Mouse (Mus musculus) hindbrain, embryonic 10.5 days (tissue): ENCODE results near the gene P2ry14. TPM values are rescaled to one million over a fixed set of nuclear protein-coding genes. Genes with fewer than 3 reads are reported as not detected.
"Not testable (repeated sequence)": the region's sequence is repeated elsewhere in the genome, so short reads cannot be mapped to it uniquely, and the experiment has no call there.

ENCODE experiments used
- DNase-seq: peaks from one replicate; pipeline ENCODE4 v3.0.0-alpha.2; 2017; ENCODE audit warnings: low spot score
- H3K27ac ChIP-seq: fragments of 300-500 bp; sonication (generic); 2 replicates; pipeline ENCODE4 v1.5.1; 2016; ENCODE audit warnings: mild to moderate bottlenecking, moderate library complexity
- H3K27me3 ChIP-seq: fragments of 300-500 bp; sonication (generic); 2 replicates; pipeline ENCODE4 v1.6.1; 2016; ENCODE audit warnings: mild to moderate bottlenecking; ENCODE audit not compliant: poor library complexity, insufficient read depth, severe bottlenecking
- H3K36me3 ChIP-seq: fragments of 300-500 bp; sonication (generic); 2 replicates; pipeline ENCODE4 v1.6.1; 2016; ENCODE audit warnings: mild to moderate bottlenecking, moderate library complexity
- H3K4me1 ChIP-seq: fragments of 300-500 bp; sonication (generic); replicated peaks from 2 replicates; pipeline ENCODE4 v1.6.1; 2016; ENCODE audit warnings: mild to moderate bottlenecking
- H3K4me3 ChIP-seq: fragments of 300-500 bp; sonication (generic); 2 replicates; pipeline ENCODE4 v1.5.1; 2016; ENCODE audit warnings: mild to moderate bottlenecking, moderate library complexity
- H3K9me3 ChIP-seq: fragments of 300-500 bp; sonication (generic); 2 replicates; pipeline ENCODE4 v1.6.1; 2016; ENCODE audit warnings: mild to moderate bottlenecking, moderate library complexity
- WGBS: fragments of 180-500 bp; shearing (Covaris S2); methylation state at CpG from one replicate; pipeline ENCODE4 v1.1.7; 2016; 5-methylcytosine and 5-hydroxymethylcytosine counted together
- polyA plus RNA-seq: library from polyadenylated mRNA; unstranded; fragments of >200 nt; fragmentation: Nextera tagmentation; extraction: Ambion mirVana; gene quantifications from 2 replicates; pipeline ENCODE4 v1.2.1, GENCODE M21; 2016

P2ry14 gene
- polyA plus RNA-seq, 1 experiment from 2014 or later, result 1.9 TPM

DNA sequence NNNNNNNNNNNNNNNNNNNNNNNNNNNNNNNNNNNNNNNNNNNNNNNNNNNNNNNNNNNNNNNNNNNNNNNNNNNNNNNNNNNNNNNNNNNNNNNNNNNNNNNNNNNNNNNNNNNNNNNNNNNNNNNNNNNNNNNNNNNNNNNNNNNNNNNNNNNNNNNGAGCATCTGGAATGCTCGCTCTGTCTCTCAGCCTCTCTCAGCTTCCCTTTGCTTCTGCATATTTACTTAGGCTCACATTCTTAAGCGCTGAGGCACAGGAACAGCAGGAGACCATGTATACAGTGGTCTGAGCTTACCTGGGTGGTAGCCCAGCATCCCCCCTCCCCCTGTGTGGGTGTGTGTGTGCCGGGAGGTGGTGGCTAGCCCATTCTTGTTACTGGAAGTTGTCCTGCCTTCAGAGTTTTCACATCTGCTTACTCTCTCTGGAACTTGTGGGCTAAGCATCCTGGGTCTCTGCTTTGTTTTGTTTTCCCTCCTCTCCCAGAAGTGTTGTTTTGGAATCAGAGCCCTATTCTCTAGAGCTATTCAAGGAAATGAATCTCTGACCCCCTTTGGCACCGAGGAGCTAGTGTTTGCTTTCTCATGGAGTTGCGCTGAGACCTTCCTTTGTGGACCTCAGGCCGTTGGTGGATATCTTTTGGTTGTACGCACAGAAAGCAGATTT is 32.2 kb downstream of the P2ry14 start:
- H3K4me3 ChIP-seq, result no peak overlapping the region
- no peak overlapping the region for H3K27ac ChIP-seq
- peaks cover 25% of the 10 kb centered on the region for H3K4me1 ChIP-seq
- WGBS, result 22% methylated on average over 7 of the region's 7 CpGs
- peak; percentile 28 for DNase-seq
- no peaks in the 10 kb centered on the region for H3K27me3 ChIP-seq
- no peaks in the 10 kb centered on the region for H3K9me3 ChIP-seq
- H3K36me3 ChIP-seq, result no peaks in the 10 kb centered on the region

DNA sequence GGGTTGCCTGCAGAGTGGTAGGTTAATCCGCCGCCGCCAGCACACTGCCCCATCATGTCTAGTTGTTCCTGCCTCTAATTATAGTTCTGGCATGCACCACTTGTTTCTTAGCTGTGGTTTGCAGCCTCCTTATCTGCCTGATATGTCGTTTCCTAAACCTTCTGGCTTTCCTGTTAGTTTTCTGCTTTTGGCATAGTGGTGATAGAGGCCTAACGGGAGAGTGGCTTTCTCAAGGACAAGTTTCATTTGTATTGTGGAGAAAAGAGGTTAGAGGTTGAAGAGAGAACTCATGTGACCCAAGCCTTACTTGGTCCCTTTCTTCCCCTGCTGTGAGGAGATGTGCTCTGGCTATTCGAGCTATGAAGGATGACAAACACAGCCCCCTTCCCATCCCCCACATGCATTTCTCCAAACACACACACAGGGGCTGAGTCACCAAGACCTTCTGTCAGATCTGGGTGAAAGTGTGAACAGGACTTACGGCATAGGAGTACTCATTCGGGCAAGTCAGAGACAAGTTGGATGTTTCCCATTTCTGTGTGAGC is 39.4 kb downstream of the P2ry14 start:
- WGBS, result 87% methylated on average over 8 of the region's 8 CpGs
- Histone ChIP-seq H3K4me3 (no peak overlapping the region), H3K9me3 (no peaks in the 10 kb centered on the region), H3K27ac (no peak overlapping the region), H3K36me3 (peaks cover 7% of the 10 kb centered on the region), H3K4me1 (no peaks in the 10 kb centered on the region), H3K27me3 (no peaks in the 10 kb centered on the region)
- no peak for DNase-seq

DNA sequence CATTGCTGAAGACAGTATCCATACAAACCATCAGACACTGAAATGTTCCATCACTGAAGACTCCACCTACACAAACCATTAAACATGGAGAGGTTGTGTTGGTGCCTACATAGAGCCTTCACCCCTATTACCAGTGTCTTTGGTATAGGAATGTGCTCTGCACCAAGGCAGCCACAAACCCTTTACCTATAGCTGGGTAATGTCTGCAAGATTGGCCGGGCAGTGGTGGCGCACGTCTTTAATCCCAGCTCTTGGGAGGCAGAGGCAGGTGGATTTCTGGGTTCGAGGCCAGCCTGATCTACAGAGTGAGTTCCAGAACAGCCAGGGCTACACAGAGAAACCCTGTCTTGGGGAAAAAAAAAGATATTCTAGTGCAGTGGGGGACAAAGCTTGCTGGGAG is 40.1 kb downstream of the P2ry14 start:
- H3K9me3 ChIP-seq, H3K27me3 ChIP-seq, DNase-seq, H3K36me3 ChIP-seq, H3K4me3 ChIP-seq, H3K4me1 ChIP-seq, H3K27ac ChIP-seq: not testable (repeated sequence)
- WGBS, result 96% methylated on average over 4 of the region's 4 CpGs

DNA sequence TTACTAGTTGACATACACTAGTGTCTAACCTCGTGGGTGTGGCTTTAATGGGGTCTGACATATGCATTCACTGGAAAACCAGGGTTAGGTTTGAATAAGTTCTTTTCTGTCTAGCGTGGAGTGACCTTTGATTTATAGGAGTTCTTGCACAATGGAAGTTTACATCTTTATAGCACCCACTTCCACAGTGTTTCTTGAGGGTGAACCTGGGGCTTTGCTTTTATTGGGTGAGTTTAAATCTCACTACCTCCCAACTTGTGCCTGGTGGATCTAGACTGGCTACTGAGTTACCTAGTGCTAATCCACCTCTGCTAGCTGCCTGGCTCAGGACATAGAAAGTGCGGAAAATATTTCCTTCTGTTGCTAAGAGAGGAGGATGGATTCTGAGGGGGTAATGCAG is 41.5 kb downstream of the P2ry14 start:
- Histone ChIP-seq H3K27ac (no peak overlapping the region), H3K27me3 (no peaks in the 10 kb centered on the region), H3K9me3 (no peaks in the 10 kb centered on the region), H3K36me3 (peaks cover 7% of the 10 kb centered on the region), H3K4me1 (no peaks in the 10 kb centered on the region), H3K4me3 (no peak overlapping the region)
- 85% methylated on average over 3 of the region's 3 CpGs for WGBS
- no peak for DNase-seq

DNA sequence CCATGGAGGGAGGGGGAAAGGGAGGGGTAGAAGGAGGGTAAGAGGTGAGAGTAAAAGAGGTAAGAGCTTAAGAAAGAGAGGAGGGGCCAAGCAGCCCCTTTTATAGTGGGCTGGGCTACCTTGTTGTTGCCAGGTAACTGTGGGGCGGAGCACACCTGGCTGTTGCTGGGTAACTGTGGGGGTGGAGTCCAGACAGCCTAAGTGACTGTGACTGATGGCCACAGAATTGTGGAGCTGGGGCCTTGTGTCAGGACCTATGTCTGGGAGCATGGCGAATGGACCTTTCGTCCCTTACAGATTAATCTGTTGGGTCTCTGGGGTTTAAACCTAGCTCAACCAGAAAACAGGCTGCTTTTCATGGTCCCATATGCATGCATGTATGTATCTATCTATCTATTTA is 43.6 kb downstream of the P2ry14 start:
- whole genome bisulfite sequencing, result 93% methylated on average over 3 of the region's 3 CpGs

DNA sequence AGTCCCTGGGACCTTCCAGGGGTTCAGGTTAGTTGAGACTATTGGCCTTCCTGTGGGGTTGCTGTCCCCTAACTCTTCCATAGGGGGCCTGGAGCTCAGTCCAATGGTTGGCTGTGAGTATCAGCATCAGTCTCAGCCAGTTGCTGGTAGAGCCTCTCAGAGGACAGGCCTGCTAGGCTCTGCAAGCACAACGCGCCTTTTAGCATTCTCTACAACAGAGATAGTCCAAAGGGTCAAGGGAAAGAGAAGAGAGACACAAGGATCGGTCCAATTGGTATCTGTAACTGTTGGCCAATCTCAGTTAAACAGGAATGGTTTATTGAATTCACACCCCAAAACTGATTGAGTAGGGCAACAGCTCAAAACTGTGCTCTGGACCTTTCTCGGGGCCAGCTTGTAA is 46.0 kb downstream of the P2ry14 start:
- Histone ChIP-seq H3K27ac (no peak overlapping the region), H3K27me3 (no peaks in the 10 kb centered on the region), H3K9me3 (no peaks in the 10 kb centered on the region), H3K4me3 (no peak overlapping the region), H3K4me1 (no peaks in the 10 kb centered on the region), H3K36me3 (no peaks in the 10 kb centered on the region)
- DNase-seq, result no peak
- 96% methylated on average over 4 of the region's 4 CpGs for WGBS

More for the DNA sequence above, 43.6 kb downstream of the P2ry14 start:
- not testable (repeated sequence) for H3K9me3 ChIP-seq, H3K27ac ChIP-seq, H3K27me3 ChIP-seq, H3K4me1 ChIP-seq, DNase-seq, H3K36me3 ChIP-seq, H3K4me3 ChIP-seq

DNA sequence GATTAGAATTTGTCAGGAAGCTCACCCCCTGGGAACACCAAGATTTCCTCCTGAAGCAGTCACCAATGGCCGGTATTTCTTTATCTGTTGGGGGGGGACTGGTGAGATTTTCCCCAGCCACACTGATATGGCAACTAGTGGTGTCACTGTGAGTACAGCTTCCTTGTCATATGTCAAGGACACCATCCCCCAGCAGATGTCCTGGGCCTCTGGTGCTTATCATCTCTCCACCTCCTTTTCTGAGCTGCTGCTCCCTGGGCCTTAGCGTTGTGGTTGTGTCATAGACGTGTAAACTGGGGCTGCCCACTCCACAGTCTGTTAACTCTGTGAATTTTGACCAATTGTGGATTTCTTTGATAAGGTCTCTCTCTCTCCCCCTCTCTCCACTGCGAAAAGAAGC is 49.0 kb downstream of the P2ry14 start:
- no peak for DNase-seq
- no peaks in the 10 kb centered on the region for H3K9me3 ChIP-seq
- H3K27ac ChIP-seq, result no peak overlapping the region
- WGBS, result 84% methylated on average over 4 of the region's 4 CpGs
- no peak overlapping the region for H3K4me3 ChIP-seq
- H3K4me1 ChIP-seq, result no peaks in the 10 kb centered on the region
- no peaks in the 10 kb centered on the region for H3K27me3 ChIP-seq
- no peaks in the 10 kb centered on the region for H3K36me3 ChIP-seq

DNA sequence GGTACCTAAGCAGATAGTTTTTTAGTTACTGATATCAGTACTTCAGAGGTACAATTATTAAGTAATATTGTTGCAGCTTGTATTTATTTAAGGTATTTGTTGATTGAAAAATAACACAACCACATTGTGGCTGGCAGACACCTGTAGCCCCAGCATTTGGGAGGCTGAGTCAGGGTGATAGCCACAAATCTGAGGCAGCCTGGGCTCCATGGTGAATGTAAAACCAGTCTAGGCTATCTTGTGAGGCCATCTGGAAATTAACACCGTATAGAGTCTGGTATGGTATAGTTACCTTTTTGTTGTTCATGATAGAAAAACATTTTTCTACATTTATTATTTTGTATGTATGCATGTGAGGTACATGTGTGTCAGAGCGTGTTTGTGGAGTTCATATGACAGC is 51.3 kb downstream of the P2ry14 start:
- Histone ChIP-seq H3K27ac (no peak overlapping the region), H3K36me3 (no peaks in the 10 kb centered on the region), H3K4me1 (0 out of 2 replicates have a peak, but pooled peaks cover 4% of the 10 kb centered on the region), H3K4me3 (no peak overlapping the region), H3K9me3 (no peaks in the 10 kb centered on the region), H3K27me3 (no peaks in the 10 kb centered on the region)
- DNase-seq, result no peak
- WGBS, result 96% methylated on average over 2 of the region's 2 CpGs

DNA sequence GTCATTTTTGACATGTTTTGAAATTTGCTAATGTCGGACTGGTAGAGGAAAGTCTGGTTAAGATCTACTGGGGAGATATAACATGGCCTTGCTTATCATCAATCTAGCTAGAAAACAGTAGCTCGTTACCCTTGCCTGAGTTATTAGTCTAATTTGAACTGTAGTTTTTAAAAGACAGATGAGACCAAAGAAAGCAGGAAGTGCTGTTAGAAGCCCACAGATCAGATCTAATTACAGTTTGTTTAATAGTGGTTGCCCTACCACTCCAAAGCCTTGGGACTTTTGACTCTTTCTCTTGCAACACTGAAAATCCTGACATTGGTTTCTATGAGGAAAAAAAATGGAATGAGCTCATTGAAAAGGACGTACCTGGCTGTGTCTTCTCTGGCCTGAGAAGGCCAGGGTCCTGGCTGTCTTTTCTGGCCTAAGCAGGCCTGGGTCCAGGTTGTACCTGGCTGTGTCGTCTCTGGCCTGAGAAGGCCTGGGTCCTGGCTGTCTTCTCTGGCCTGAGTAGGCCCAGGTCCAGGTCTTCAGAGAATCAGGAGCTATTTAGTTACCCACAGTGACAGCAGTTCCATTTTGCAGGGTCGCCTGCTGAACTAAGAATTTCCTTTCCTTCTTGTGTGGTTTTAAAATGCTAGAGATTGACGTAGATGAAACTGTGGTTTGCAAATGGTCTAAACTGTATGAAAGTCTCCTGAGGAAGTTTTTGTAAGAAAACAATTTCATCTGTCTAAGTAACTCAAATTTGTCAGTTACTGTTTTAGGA is 52.0 kb downstream of the P2ry14 start, which contains the start of gene Gpr171:
Gene Gpr171 (minus strand): TSS at position 604 of the 769 bp plus-strand sequence.
- H3K4me3 ChIP-seq, result no peak within 1 kb of the TSS
- H3K9me3 ChIP-seq, result no peaks in the 10 kb centered on the region
- H3K27ac ChIP-seq, result no peak within 1 kb of the TSS
- 0 out of 2 replicates have a peak, but pooled peaks cover 6% of the 10 kb centered on the region for H3K4me1 ChIP-seq
- DNase-seq, result no peak
- no peaks in the 10 kb centered on the region for H3K36me3 ChIP-seq
- WGBS, result 86% methylated on average over 6 of the region's 6 CpGs
- no peaks in the 10 kb centered on the region for H3K27me3 ChIP-seq

DNA sequence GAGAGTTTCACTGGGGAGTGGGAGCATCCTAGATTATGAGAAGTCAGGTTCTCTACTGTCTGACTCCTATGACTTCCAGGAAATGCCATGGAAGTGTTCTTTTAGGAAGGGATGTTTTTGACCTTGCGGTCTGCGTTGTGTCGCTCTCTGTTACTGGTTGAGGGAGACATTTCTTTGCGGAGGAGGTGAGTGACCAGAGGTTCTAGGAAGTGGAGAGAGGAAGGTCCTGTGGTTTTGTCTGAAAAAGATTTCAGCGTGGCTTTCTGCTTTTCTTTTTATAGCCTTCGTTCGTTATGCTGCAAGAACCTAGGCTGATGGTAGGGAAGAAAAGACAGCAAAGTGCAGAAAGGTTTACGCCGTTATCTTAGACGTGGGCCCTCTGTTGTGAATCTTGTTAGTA is 54.9 kb downstream of the P2ry14 start:
- H3K9me3 ChIP-seq, result no peaks in the 10 kb centered on the region
- H3K27ac ChIP-seq, result no peak overlapping the region
- H3K27me3 ChIP-seq, result no peaks in the 10 kb centered on the region
- 89% methylated on average over 10 of the region's 10 CpGs for WGBS
- H3K36me3 ChIP-seq, result no peaks in the 10 kb centered on the region
- H3K4me1 ChIP-seq, result 0 out of 2 replicates have a peak, but pooled peaks cover 6% of the 10 kb centered on the region
- DNase-seq, result no peak
- no peak overlapping the region for H3K4me3 ChIP-seq

DNA sequence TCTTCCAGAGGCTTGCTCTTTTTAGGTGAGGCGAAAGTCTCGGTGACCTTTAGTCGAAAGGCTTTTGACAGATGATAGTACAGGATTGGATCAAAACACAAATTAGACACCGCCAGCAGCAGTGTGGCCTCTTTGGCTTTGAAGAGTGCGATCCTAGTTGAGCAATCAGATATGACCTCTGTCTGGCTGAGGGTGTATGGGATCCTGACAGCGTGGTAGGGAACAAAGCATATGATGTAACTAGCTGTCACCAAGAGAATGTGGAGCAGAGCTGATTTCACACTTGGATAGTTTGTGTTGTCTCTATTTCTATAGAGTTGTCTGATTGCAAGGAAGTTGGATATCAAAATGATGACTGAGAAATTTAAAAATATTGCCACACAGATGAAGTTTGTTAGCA is 56.0 kb downstream of the P2ry14 start:
- Histone ChIP-seq H3K9me3 (no peaks in the 10 kb centered on the region), H3K4me3 (no peak overlapping the region), H3K4me1 (0 out of 2 replicates have a peak, but pooled peaks cover 6% of the 10 kb centered on the region), H3K27me3 (no peaks in the 10 kb centered on the region), H3K27ac (no peak overlapping the region), H3K36me3 (no peaks in the 10 kb centered on the region)
- DNase-seq, result no peak
- 52% methylated on average over 6 of the region's 6 CpGs for WGBS

DNA sequence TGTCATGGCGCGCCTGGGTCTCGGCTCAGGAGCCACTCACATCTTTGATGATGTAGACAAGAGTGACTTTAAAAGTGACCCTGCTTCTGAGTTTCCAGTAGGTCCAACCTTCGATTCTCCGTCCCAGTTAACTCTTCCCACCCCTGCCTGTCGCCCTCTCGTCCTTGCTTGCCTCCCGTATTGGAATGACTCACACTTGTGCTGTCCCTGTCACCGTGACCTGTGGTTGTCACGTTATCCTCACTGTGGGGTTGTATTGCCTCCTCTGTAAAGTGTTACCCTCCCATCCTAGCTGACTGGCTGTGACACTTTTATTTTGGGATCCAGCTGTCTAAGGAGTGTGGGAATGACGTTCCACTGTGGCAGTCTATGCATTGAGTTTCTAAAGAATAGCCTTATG is 60.7 kb downstream of the P2ry14 start:
- no peaks in the 10 kb centered on the region for H3K9me3 ChIP-seq
- WGBS, result 82% methylated on average over 11 of the region's 11 CpGs
- H3K27ac ChIP-seq, result no peak overlapping the region
- 0 out of 2 replicates have a peak, but pooled peaks cover 6% of the 10 kb centered on the region for H3K4me1 ChIP-seq
- no peaks in the 10 kb centered on the region for H3K27me3 ChIP-seq
- H3K4me3 ChIP-seq, result no peak overlapping the region
- DNase-seq, result no peak
- no peaks in the 10 kb centered on the region for H3K36me3 ChIP-seq

DNA sequence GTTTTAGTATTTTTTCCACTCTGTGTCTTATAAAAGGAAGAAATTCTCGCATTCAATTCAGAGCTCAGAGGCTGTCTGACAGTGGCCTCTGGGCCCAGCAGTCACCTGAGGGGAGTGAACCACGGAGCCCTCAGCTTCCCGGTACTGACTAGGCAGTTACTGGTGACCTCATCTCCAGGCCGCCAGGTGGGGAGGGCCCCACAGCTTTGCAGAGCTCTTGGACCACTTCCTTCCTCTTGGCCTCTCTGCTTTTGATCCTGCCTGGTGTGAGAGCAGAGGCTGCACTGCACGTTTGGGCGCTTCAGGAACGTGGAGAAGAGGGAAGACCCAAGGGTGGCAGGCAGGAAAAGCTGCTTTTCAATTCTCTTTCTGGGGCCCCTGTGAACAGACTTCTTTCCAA is 72.5 kb downstream of the P2ry14 start:
- Histone ChIP-seq H3K27me3 (no peaks in the 10 kb centered on the region), H3K36me3 (0 out of 2 replicates have a peak, but pooled peaks cover 3% of the 10 kb centered on the region), H3K9me3 (no peaks in the 10 kb centered on the region), H3K4me1 (peaks cover 15% of the 10 kb centered on the region), H3K27ac (peak overlapping the region; percentile 35), H3K4me3 (no peak overlapping the region)
- DNase-seq, result peak; percentile 18
- WGBS, result 27% methylated on average over 7 of the region's 7 CpGs
